Mouse (Mus musculus): ENCODE data around the gene Cacna1e.

DNA sequence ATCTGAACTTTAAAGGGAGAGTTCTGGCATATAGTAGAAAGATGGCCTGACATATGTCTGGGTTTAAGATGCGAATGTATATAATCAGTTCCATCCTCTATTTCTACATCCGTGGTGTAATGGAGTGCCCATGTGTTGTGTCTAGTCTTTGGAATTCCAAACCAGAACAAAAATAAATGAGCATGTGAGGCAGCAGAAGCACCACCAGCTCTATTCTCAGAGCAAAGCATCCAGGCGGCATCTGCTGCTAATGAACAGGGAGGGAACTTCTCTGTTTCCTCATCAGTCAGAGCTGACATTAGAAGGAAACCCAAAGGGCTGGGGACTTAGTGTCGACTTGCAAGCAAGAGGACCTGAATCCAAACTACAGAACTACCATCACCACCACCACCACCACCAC, 385.5 kb downstream of the Cacna1e start:
- no peak for TF ChIP-seq CTCF (IDR thresholded peaks at IDR 0.05; ENCODE audit: extremely low read depth, insufficient read depth, low read length)
- no peak for TF ChIP-seq POLR2A (IDR thresholded peaks at IDR 0.05; ENCODE audit: extremely low read depth, insufficient read depth, low read length)
